Mouse (Mus musculus) large intestine, adult 2 months (tissue): ENCODE data around the gene Nbeal1. TPM values are rescaled to one million over a fixed set of nuclear protein-coding genes. Genes with fewer than 3 reads are reported as not detected.
"Not testable (repeated sequence)": the region's sequence is repeated elsewhere in the genome, so short reads cannot be mapped to it uniquely, and the experiment has no call there.

Experiments
- DNase-seq: peaks from one replicate; pipeline ENCODE4 v3.0.0-alpha.2; 2012; ENCODE audit warnings: low read depth, low spot score
- WGBS: fragments of 180-500 bp; shearing (Covaris S2); methylation state at CpG from one replicate; pipeline ENCODE4 v1.1.7; 2018; 5-methylcytosine and 5-hydroxymethylcytosine counted together
- polyA plus RNA-seq: library from polyadenylated mRNA; depleted of rRNA; stranded (reverse); fragments of >200 nt; gene quantifications from 2 replicates; pipeline ENCODE4 v1.2.3, GENCODE M21; 2012; rRNA removed

Gene Nbeal1
- 1.6 and 3.1 TPM in 2 replicates for polyA plus RNA-seq

- peak; percentile 89 for DNase-seq
- under 1% methylated on average over 73 of the region's 74 CpGs for WGBS
Measured at GRCm38 (mm10) chr1:60179932-60180783, at the start of gene Nbeal1. TSS of gene Nbeal1 (plus strand) at chr1:60180599.

- DNase-seq, result no peak
- 58% methylated on average over 9 of the region's 9 CpGs for WGBS
Measured at GRCm38 (mm10) chr1:60137346-60137745, 43.1 kb upstream of the Nbeal1 start.

GRCm38 (mm10) chr1:60152700-60153099 is 27.7 kb upstream of the Nbeal1 start:
- no peak for DNase-seq
- 74% methylated on average over 5 of the region's 5 CpGs for WGBS

- no peak for DNase-seq
- 83% methylated on average over 7 of the region's 7 CpGs for WGBS
Measured at GRCm38 (mm10) chr1:60156651-60157050, 23.7 kb upstream of the Nbeal1 start.

- 31% methylated on average over 3 of the region's 3 CpGs for WGBS
- DNase-seq, result no peak
Measured at GRCm38 (mm10) chr1:60158411-60158810, 22.0 kb upstream of the Nbeal1 start.

- WGBS, result 89% methylated on average over 3 of the region's 3 CpGs
- DNase-seq, result no peak
Measured at GRCm38 (mm10) chr1:60163676-60164075, 16.7 kb upstream of the Nbeal1 start.

- no peak for DNase-seq
- WGBS, result 60% methylated on average over 2 of the region's 2 CpGs
Measured at GRCm38 (mm10) chr1:60169626-60170025, 10.8 kb upstream of the Nbeal1 start.

- WGBS, result 48% methylated on average over 2 of the region's 2 CpGs
- DNase-seq, result no peak
Measured at GRCm38 (mm10) chr1:60170251-60170650, 10.1 kb upstream of the Nbeal1 start.

GRCm38 (mm10) chr1:60173119-60173518 is 7.3 kb upstream of the Nbeal1 start:
- DNase-seq, result no peak
- 86% methylated on average over 3 of the region's 3 CpGs for WGBS

GRCm38 (mm10) chr1:60177814-60178213 is 2.6 kb upstream of the Nbeal1 start:
- not testable (repeated sequence) for DNase-seq
- WGBS, result 89% methylated on average over 1 of the region's 1 CpGs

- DNase-seq, result no peak
Measured at GRCm38 (mm10) chr1:60179376-60179775, 1.0 kb upstream of the Nbeal1 start.

GRCm38 (mm10) chr1:60180784-60181221 is 404 bp downstream of the Nbeal1 start:
- DNase-seq, result no peak
- under 1% methylated on average over 28 of the region's 30 CpGs for WGBS

More at GRCm38 (mm10) chr1:60179376-60179775, 1.0 kb upstream of the Nbeal1 start:
- 40% methylated on average over 4 of the region's 4 CpGs for WGBS

GRCm38 (mm10) chr1:60188454-60188853 is 8.1 kb downstream of the Nbeal1 start:
- no peak for DNase-seq

- 84% methylated on average over 3 of the region's 3 CpGs for WGBS
- DNase-seq, result no peak
Measured at GRCm38 (mm10) chr1:60196813-60197212, 16.4 kb downstream of the Nbeal1 start.

- no peak for DNase-seq
- WGBS, result 69% methylated on average over 4 of the region's 4 CpGs
Measured at GRCm38 (mm10) chr1:60199006-60199405, 18.6 kb downstream of the Nbeal1 start.

GRCm38 (mm10) chr1:60236261-60236660 is 55.9 kb downstream of the Nbeal1 start:
- no peak for DNase-seq
- WGBS, result 86% methylated on average over 4 of the region's 4 CpGs

GRCm38 (mm10) chr1:60240430-60240829 is 60.0 kb downstream of the Nbeal1 start:
- no peak for DNase-seq

GRCm38 (mm10) chr1:60268113-60268512 is 87.7 kb downstream of the Nbeal1 start:
- WGBS, result 93% methylated on average over 3 of the region's 3 CpGs
- DNase-seq, result no peak

- no peak for DNase-seq
Measured at GRCm38 (mm10) chr1:60269314-60269713, 88.9 kb downstream of the Nbeal1 start.

GRCm38 (mm10) chr1:60272471-60272870 is 92.1 kb downstream of the Nbeal1 start:
- WGBS, result 76% methylated on average over 2 of the region's 2 CpGs
- DNase-seq, result no peak

- WGBS, result 36% methylated on average over 1 of the region's 1 CpGs
- peak; percentile 7 for DNase-seq
Measured at GRCm38 (mm10) chr1:60293921-60294320, 113.5 kb downstream of the Nbeal1 start.
